Mouse (Mus musculus): ENCODE measurements around the gene Arhgef11. TPM values are rescaled to one million over a fixed set of nuclear protein-coding genes. Genes with fewer than 3 reads are reported as not detected.

The Arhgef11 gene
- polyA plus RNA-seq, 1 experiment from 2014 or later, result 9.7 TPM

DNA sequence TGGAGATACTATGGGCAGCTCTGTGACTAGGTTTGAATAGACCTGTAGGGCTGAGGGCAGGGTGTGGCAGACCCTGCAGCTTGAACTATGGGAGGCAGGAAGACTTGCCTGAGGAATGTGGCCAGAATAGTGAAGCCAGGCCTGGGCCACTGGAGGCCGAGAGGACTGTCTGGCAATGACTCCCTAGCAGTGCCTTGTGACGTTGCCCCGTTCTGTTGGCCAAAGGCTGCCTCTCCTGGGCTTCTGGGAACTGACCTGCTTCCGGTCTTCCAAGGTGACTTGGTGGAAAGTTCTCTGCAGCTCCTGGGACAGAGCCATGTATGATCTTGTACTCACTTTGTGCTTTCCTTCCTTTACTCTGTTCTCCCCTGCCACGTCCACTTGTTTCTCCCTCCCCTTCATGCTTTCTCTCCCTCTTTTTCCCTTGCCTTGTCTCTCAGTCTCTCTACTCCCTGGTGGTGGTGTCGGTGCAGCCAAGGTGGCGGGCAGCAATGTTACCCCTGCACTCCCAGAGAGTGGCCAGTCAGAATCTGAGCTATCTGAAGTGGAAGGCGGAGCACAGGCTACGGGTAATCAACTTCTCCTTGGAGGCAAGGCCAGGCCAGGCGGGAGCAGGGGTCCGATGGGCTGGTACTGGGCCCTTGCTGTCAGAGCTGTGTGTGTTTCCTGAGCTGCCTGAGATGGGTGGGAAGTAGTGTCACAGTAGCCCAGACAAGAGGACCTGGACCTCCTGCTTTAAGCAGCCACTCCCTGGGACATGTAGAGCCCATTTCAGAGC is 116.8 kb downstream of the Arhgef11 start:
- WGBS, result 67% methylated on average over 11 of the region's 11 CpGs
- H3K4me2 ChIP-seq (ENCODE audit: low read length), result no peak overlapping the region
- H3K27me3 ChIP-seq (ENCODE audit: control insufficient read depth, insufficient read depth, low read length), result no peaks in the 10 kb centered on the region
- no peak overlapping the region for H3K27ac ChIP-seq (replicated peaks in 1 of 2; ENCODE audit: control insufficient read depth in 1 of 2, insufficient read depth in 1 of 2, low read depth in 2 of 2, low read length in 2 of 2)
- H3K4me1 ChIP-seq (ENCODE audit: control insufficient read depth in 2 of 2, insufficient read depth in 2 of 2, low read length in 2 of 2), result no peaks in the 10 kb centered on the region
- peaks cover 96% of the 10 kb centered on the region for H3K36me3 ChIP-seq (ENCODE audit: control insufficient read depth, insufficient read depth, low read length)
- H3K9me3 ChIP-seq (ENCODE audit: control insufficient read depth, low read length), result no peaks in the 10 kb centered on the region
- ATAC-seq (ENCODE audit: insufficient number of reproducible peaks, insufficient read depth, low FRiP score, low read depth), result no peak
- no peak overlapping the region for H3K4me3 ChIP-seq (ENCODE audit: control insufficient read depth in 1 of 2, insufficient read depth in 1 of 2, low read depth in 1 of 2, low read length in 2 of 2)
- H3K9ac ChIP-seq (ENCODE audit: low read length), result no peak overlapping the region

DNA sequence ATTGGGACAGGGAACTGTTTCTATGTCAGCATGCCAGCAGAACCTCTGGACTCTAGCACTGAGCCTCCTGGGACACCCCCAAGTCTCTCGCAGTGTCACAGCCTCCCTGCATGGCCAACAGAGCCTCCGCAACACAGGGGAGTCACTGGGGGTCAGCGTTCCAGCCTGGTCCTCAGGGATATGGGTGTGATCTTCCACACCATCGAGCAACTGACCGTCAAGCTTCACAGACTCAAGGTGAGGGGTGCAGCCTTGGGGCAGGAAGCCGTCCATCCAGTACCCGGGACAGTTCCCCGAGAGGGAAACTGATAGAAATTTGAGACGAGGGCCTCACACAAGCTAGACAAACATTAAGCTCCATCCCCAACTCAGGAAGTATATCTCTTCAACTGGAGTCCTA is 118.0 kb downstream of the Arhgef11 start:
- Histone ChIP-seq H3K27me3 (ENCODE audit: control insufficient read depth, insufficient read depth, low read length) (no peaks in the 10 kb centered on the region), H3K36me3 (ENCODE audit: control insufficient read depth, insufficient read depth, low read length) (peaks cover 90% of the 10 kb centered on the region), H3K4me2 (ENCODE audit: low read length) (no peak overlapping the region), H3K4me1 (ENCODE audit: control insufficient read depth in 2 of 2, insufficient read depth in 2 of 2, low read length in 2 of 2) (no peaks in the 10 kb centered on the region), H3K27ac (replicated peaks in 1 of 2; ENCODE audit: control insufficient read depth in 1 of 2, insufficient read depth in 1 of 2, low read depth in 2 of 2, low read length in 2 of 2) (no peak overlapping the region), H3K4me3 (ENCODE audit: control insufficient read depth in 1 of 2, insufficient read depth in 1 of 2, low read depth in 1 of 2, low read length in 2 of 2) (no peak overlapping the region), H3K9ac (ENCODE audit: low read length) (no peak overlapping the region), H3K9me3 (ENCODE audit: control insufficient read depth, low read length) (no peaks in the 10 kb centered on the region)
- no peak for ATAC-seq (ENCODE audit: insufficient number of reproducible peaks, insufficient read depth, low FRiP score, low read depth)
- 71% methylated on average over 9 of the region's 9 CpGs for WGBS

DNA sequence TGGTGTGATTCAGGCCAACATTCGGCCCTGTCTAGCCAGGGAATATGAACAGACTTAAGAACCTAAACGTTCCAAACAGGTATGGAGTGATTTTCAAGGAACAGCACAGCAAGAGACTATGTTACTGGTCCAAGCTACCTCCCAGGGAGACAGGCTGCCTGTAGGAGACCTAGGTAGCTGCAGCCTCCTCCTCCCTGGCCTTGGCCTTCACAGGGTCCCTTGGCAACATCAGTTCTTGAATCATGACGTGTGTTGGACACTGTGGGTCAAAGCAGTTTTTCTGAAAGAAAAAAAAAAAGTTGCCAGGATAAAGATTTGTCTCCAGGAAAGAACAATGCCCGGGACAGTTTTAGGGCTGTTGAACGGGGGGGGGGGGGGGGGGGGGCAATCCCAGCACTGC is 121.5 kb downstream of the Arhgef11 start:
- no peak overlapping the region for H3K27ac ChIP-seq (replicated peaks in 1 of 2; ENCODE audit: control insufficient read depth in 1 of 2, insufficient read depth in 1 of 2, low read depth in 2 of 2, low read length in 2 of 2)
- no peak overlapping the region for H3K4me3 ChIP-seq (ENCODE audit: control insufficient read depth in 1 of 2, insufficient read depth in 1 of 2, low read depth in 1 of 2, low read length in 2 of 2)
- no peak overlapping the region for H3K4me2 ChIP-seq (ENCODE audit: low read length)
- 79% methylated on average over 5 of the region's 5 CpGs for WGBS
- H3K4me1 ChIP-seq (ENCODE audit: control insufficient read depth in 2 of 2, insufficient read depth in 2 of 2, low read length in 2 of 2), result no peaks in the 10 kb centered on the region
- H3K9ac ChIP-seq (ENCODE audit: low read length), result no peak overlapping the region
- peaks cover 58% of the 10 kb centered on the region for H3K36me3 ChIP-seq (ENCODE audit: control insufficient read depth, insufficient read depth, low read length)
- no peak for ATAC-seq (ENCODE audit: insufficient number of reproducible peaks, insufficient read depth, low FRiP score, low read depth)
- no peaks in the 10 kb centered on the region for H3K9me3 ChIP-seq (ENCODE audit: control insufficient read depth, low read length)
- H3K27me3 ChIP-seq (ENCODE audit: control insufficient read depth, insufficient read depth, low read length), result no peaks in the 10 kb centered on the region

DNA sequence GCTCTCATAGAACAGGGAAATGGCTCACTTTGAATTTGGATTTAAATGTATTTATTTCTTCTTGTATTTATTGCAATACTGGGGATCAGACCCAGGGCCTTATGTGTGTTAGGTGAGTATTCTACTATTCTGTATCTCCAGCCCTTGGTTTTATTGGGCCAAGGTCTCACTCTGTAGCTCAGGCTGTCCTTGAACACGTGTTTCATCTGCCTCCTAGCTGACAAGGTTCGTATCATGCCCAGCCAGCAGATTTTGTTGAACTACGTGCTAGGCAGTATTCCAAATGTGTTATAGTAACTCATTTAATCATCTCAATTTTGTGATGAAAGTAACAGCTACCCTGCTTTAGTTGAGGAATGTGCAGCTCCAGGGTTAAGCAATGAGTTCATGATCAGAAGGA is 124.7 kb downstream of the Arhgef11 start:
- Histone ChIP-seq H3K27ac (replicated peaks in 1 of 2; ENCODE audit: control insufficient read depth in 1 of 2, insufficient read depth in 1 of 2, low read depth in 2 of 2, low read length in 2 of 2) (no peak overlapping the region), H3K27me3 (ENCODE audit: control insufficient read depth, insufficient read depth, low read length) (peaks cover 3% of the 10 kb centered on the region; the same call in 1 of the 2 replicates), H3K4me2 (ENCODE audit: low read length) (no peak overlapping the region), H3K4me1 (ENCODE audit: control insufficient read depth in 2 of 2, insufficient read depth in 2 of 2, low read length in 2 of 2) (peaks cover 6 to 9% of the 10 kb centered on the region in 2 experiments; a peak in 3 of 4 replicates), H3K9ac (ENCODE audit: low read length) (no peak overlapping the region), H3K36me3 (ENCODE audit: control insufficient read depth, insufficient read depth, low read length) (peaks cover 27% of the 10 kb centered on the region), H3K4me3 (ENCODE audit: control insufficient read depth in 1 of 2, insufficient read depth in 1 of 2, low read depth in 1 of 2, low read length in 2 of 2) (no peak overlapping the region), H3K9me3 (ENCODE audit: control insufficient read depth, low read length) (no peaks in the 10 kb centered on the region)
- no peak for ATAC-seq (ENCODE audit: insufficient number of reproducible peaks, insufficient read depth, low FRiP score, low read depth)
- 73% methylated on average over 3 of the region's 3 CpGs for WGBS

DNA sequence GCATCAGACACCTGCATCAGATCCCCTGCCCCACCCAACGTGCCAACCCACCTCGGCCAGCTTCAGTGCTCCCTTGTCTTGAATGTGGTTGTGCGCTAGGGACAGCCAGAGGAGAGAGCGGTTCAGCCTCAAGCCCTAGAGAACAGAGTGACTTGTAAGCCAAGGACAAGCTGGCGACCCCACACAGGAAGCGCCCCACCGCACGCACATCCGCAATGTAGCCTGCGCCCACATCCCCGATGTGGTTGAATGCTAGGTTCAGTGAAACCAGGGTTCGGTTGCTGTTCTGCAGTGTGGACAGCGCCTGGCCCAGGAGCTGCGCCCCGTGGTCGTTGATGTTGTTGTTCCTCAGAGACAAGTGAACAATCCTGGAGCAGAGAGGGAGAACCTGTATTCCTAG is 125.4 kb downstream of the Arhgef11 start:
- no peak overlapping the region for H3K27ac ChIP-seq (replicated peaks in 1 of 2; ENCODE audit: control insufficient read depth in 1 of 2, insufficient read depth in 1 of 2, low read depth in 2 of 2, low read length in 2 of 2)
- ATAC-seq (ENCODE audit: insufficient number of reproducible peaks, insufficient read depth, low FRiP score, low read depth), result no peak
- H3K4me1 ChIP-seq (ENCODE audit: control insufficient read depth in 2 of 2, insufficient read depth in 2 of 2, low read length in 2 of 2), result peaks cover 6 to 9% of the 10 kb centered on the region in 2 experiments; a peak in 3 of 4 replicates
- peaks cover 6% of the 10 kb centered on the region; the same call in 1 of the 2 replicates for H3K27me3 ChIP-seq (ENCODE audit: control insufficient read depth, insufficient read depth, low read length)
- H3K9me3 ChIP-seq (ENCODE audit: control insufficient read depth, low read length), result no peaks in the 10 kb centered on the region
- WGBS, result 84% methylated on average over 16 of the region's 16 CpGs
- H3K36me3 ChIP-seq (ENCODE audit: control insufficient read depth, insufficient read depth, low read length), result peaks cover 20% of the 10 kb centered on the region
- H3K9ac ChIP-seq (ENCODE audit: low read length), result no peak overlapping the region
- no peak overlapping the region for H3K4me3 ChIP-seq (ENCODE audit: control insufficient read depth in 1 of 2, insufficient read depth in 1 of 2, low read depth in 1 of 2, low read length in 2 of 2)
- H3K4me2 ChIP-seq (ENCODE audit: low read length), result no peak overlapping the region

DNA sequence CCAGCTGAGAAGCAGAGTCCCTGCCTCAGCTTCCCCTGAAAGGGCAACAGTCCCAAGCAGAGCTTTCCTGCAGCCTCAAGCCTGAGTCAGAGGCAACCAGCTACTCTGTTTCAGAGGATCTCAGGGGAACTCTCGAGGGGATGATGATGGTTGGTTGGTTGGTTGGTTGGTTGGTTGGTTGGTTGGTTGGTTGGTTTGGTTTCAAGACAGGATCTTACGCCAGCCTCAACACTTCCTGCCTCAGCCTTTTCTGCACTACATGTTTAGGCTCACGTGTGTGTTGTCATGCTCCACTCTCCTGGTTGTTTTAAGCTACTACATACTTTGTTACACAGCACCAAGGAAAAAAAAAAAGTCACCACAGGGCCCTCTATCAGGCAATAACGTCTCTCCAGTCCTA is 126.6 kb downstream of the Arhgef11 start:
- Histone ChIP-seq H3K9ac (ENCODE audit: low read length) (no peak overlapping the region), H3K4me2 (ENCODE audit: low read length) (no peak overlapping the region), H3K4me1 (ENCODE audit: control insufficient read depth in 2 of 2, insufficient read depth in 2 of 2, low read length in 2 of 2) (peaks cover 10 to 12% of the 10 kb centered on the region in 2 experiments; a peak in 3 of 4 replicates), H3K4me3 (ENCODE audit: control insufficient read depth in 1 of 2, insufficient read depth in 1 of 2, low read depth in 1 of 2, low read length in 2 of 2) (no peak overlapping the region), H3K36me3 (ENCODE audit: control insufficient read depth, insufficient read depth, low read length) (peaks cover 12% of the 10 kb centered on the region; the same call in 1 of the 2 replicates), H3K27ac (replicated peaks in 1 of 2; ENCODE audit: control insufficient read depth in 1 of 2, insufficient read depth in 1 of 2, low read depth in 2 of 2, low read length in 2 of 2) (no peak overlapping the region), H3K9me3 (ENCODE audit: control insufficient read depth, low read length) (no peaks in the 10 kb centered on the region), H3K27me3 (ENCODE audit: control insufficient read depth, insufficient read depth, low read length) (peaks cover 6% of the 10 kb centered on the region; the same call in 1 of the 2 replicates)
- ATAC-seq (ENCODE audit: insufficient number of reproducible peaks, insufficient read depth, low FRiP score, low read depth), result no peak
- WGBS, result 86% methylated on average over 4 of the region's 4 CpGs

DNA sequence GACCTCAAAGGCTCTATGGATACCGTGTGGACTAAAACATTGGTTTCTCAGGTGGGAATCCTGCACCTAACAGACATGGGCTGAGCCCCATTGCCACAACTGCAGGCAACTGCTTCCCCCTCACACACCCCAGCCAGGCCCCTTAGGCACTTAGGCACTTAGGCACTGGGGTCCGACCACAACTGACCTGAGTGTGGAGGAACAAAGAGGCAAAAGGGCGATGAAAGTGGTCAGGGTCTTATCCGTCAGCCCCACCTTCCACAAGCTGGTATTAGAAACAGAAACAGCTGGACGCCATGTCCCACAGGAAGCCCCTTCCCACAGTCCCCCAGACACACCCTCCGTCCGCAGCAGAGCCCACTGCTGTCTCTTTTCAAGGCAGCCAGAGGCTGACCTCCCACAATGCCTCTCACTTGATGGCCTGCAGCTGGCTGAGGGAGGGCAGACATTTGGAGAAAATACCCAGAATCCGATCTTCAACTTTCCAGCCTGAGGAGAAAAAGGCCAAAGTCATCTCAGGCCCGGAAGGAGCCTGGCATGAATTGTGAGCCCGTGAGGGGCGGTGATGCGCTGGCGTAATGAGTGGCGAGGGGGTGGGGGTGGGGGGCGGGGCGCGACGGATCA is 127.8 kb downstream of the Arhgef11 start:
- Histone ChIP-seq H3K4me2 (ENCODE audit: low read length) (peak overlapping the region; percentile 60), H3K4me3 (ENCODE audit: control insufficient read depth in 1 of 2, insufficient read depth in 1 of 2, low read depth in 1 of 2, low read length in 2 of 2) (peak overlapping the region; percentile 14 to 22; a peak in 2 of 4 replicates), H3K36me3 (ENCODE audit: control insufficient read depth, insufficient read depth, low read length) (peaks cover 10% of the 10 kb centered on the region; the same call in 1 of the 2 replicates), H3K27ac (replicated peaks in 1 of 2; ENCODE audit: control insufficient read depth in 1 of 2, insufficient read depth in 1 of 2, low read depth in 2 of 2, low read length in 2 of 2) (no peak overlapping the region), H3K4me1 (ENCODE audit: control insufficient read depth in 2 of 2, insufficient read depth in 2 of 2, low read length in 2 of 2) (peaks cover 10 to 12% of the 10 kb centered on the region in 2 experiments; a peak in 3 of 4 replicates), H3K27me3 (ENCODE audit: control insufficient read depth, insufficient read depth, low read length) (peaks cover 6% of the 10 kb centered on the region; the same call in 1 of the 2 replicates), H3K9me3 (ENCODE audit: control insufficient read depth, low read length) (no peaks in the 10 kb centered on the region), H3K9ac (ENCODE audit: low read length) (peak overlapping the region; percentile 34)
- 23% methylated on average over 18 of the region's 18 CpGs for WGBS
- ATAC-seq (ENCODE audit: insufficient number of reproducible peaks, insufficient read depth, low FRiP score, low read depth), result no peak

All from heart, embryonic 14.5 days (tissue).